Mouse (Mus musculus) mammary gland, adult 2 months (tissue): Measurements from ENCODE around the gene Ubqln1. TPM values are rescaled to one million over a fixed set of nuclear protein-coding genes. Genes with fewer than 3 reads are reported as not detected.

Source experiments
- polyA plus RNA-seq: library from polyadenylated mRNA; depleted of rRNA; stranded (reverse); fragments of >200 nt; gene quantifications from 2 replicates; pipeline ENCODE4 v1.2.3, GENCODE M21; 2012; ENCODE audit warnings: low replicate concordance; rRNA removed

The Ubqln1 gene
- polyA plus RNA-seq = 133 and 163 TPM in 2 replicates

GRCm38 (mm10) chr13:58215592-58216341 is at the start of gene Ubqln1:
TSS of gene Ubqln1 (minus strand) at chr13:58215653.

GRCm38 (mm10) chr13:58157447-58158098 is 57.9 kb downstream of the Ubqln1 start, which contains the start of gene Idnk:
TSS of gene Idnk (plus strand) at chr13:58157649.

GRCm38 (mm10) chr13:58128396-58128767 is 87.1 kb downstream of the Ubqln1 start, which contains the start of gene Hnrnpa0:
TSS of gene Hnrnpa0 (minus strand) at chr13:58128556.

Other genes starting within 250 kb of the Ubqln1 start
- gene Klhl3, start 102.1 kb downstream of the Ubqln1 start, polyA plus RNA-seq = 2.6 and 2.9 TPM in 2 replicates
- gene Hnrnpa0, start 87.1 kb downstream of the Ubqln1 start, polyA plus RNA-seq = 25.5 and 105 TPM in 2 replicates
- gene Idnk, start 58.0 kb downstream of the Ubqln1 start, polyA plus RNA-seq = 23.6 and 32.2 TPM in 2 replicates
- 4.4 and 5.6 TPM in 2 replicates for gene Gkap1, start 60.0 kb upstream of the Ubqln1 start, polyA plus RNA-seq
- gene Kif27, start 143.5 kb upstream of the Ubqln1 start, polyA plus RNA-seq = 0.03 and 0.08 TPM in 2 replicates
- gene 2210016F16Rik, start 169.6 kb upstream of the Ubqln1 start, polyA plus RNA-seq = 20.0 and 41.1 TPM in 2 replicates
- 10.1 and 12.2 TPM in 2 replicates for gene Rmi1, start 186.6 kb upstream of the Ubqln1 start, polyA plus RNA-seq
- 198 and 200 TPM in 2 replicates for gene Hnrnpk, start 187.7 kb upstream of the Ubqln1 start, polyA plus RNA-seq